Mouse (Mus musculus) kidney, adult 2 months (tissue): ENCODE data around the gene Dusp6. TPM values are rescaled to one million over a fixed set of nuclear protein-coding genes. Genes with fewer than 3 reads are reported as not detected.
"Not testable (repeated sequence)": the region's sequence is repeated elsewhere in the genome, so short reads cannot be mapped to it uniquely, and the experiment has no call there.

Experiments used
- DNase-seq: peaks from one replicate; pipeline ENCODE4 v3.0.0; 2021
- H3K27ac ChIP-seq: fragments of 200-500 bp; 2 replicates; pipeline ENCODE4 v1.5.1; 2012; ENCODE audit warnings: low read depth, low read length, control low read depth, inconsistent platforms; ENCODE audit not compliant: insufficient read depth
- H3K27me3 ChIP-seq: fragments of 200-500 bp; replicated peaks from 2 replicates; pipeline ENCODE4 v1.6.1; 2012; ENCODE audit warnings: mild to moderate bottlenecking, moderate library complexity, low read length, inconsistent platforms; ENCODE audit not compliant: control insufficient read depth, insufficient read depth
- H3K36me3 ChIP-seq: fragments of 200-500 bp; 2 replicates; pipeline ENCODE4 v1.6.1; 2012; ENCODE audit warnings: mild to moderate bottlenecking, moderate library complexity, low read length, inconsistent platforms; ENCODE audit not compliant: control insufficient read depth, insufficient read depth
- H3K4me1 ChIP-seq: fragments of 200-500 bp; 2 replicates; pipeline ENCODE4 v1.6.1; 2011; ENCODE audit warnings: low read length; ENCODE audit not compliant: control insufficient read depth, insufficient read depth
- H3K4me3 ChIP-seq: fragments of 200-500 bp; 2 replicates; pipeline ENCODE4 v1.5.1; 2011; ENCODE audit warnings: mild to moderate bottlenecking, low read depth, low read length, control low read depth; ENCODE audit not compliant: insufficient read depth
- CTCF ChIP-seq: fragments of 200-500 bp; conservative IDR thresholded peaks from 2 replicates; pipeline ENCODE4 v1.5.1; 2011; ENCODE audit warnings: low read depth, mild to moderate bottlenecking, control low read depth, low read length, moderate library complexity, mixed read lengths; ENCODE audit not compliant: insufficient read depth, insufficient read length
- POLR2A ChIP-seq: fragments of 200-500 bp; IDR thresholded peaks from one replicate; pipeline ENCODE4 v1.6.1; 2011; ENCODE audit warnings: low read depth, low read length, control low read depth
- WGBS: fragments of 180-500 bp; shearing (Covaris S2); methylation state at CpG from one replicate; pipeline ENCODE4 v1.1.7; 2018; 5-methylcytosine and 5-hydroxymethylcytosine counted together
- polyA plus RNA-seq: library from polyadenylated mRNA; depleted of rRNA; stranded (reverse); fragments of >200 nt; gene quantifications from 2 replicates; pipeline ENCODE4 v1.2.3, GENCODE M21; 2012; rRNA removed

Dusp6 gene
- polyA plus RNA-seq: 46.6 and 50.5 TPM in 2 replicates

GRCm38 (mm10) chr10:99262867-99263379 lies at the start of gene Dusp6:
Gene Dusp6, plus strand, starts transcription at chr10:99263231.
- Histone ChIP-seq H3K27ac (peak within 1 kb of the TSS; percentile 92), H3K4me1 (peaks cover 13% of the 10 kb centered on the region), H3K4me3 (peak within 1 kb of the TSS; percentile 89), H3K27me3 (no peaks in the 10 kb centered on the region), H3K36me3 (peaks cover 4% of the 10 kb centered on the region; the same call in 1 of the 2 replicates)
- WGBS: under 1% methylated on average over 29 of the region's 29 CpGs
- peak; percentile 99 for TF ChIP-seq POLR2A
- 0 out of 2 replicates have a peak, but pooled peaks have one; percentile 0 for TF ChIP-seq CTCF
- DNase-seq: peak; percentile 99

GRCm38 (mm10) chr10:99214421-99215299 lies 48.4 kb upstream of the Dusp6 start:
- Histone ChIP-seq H3K4me3 (no peak overlapping the region), H3K36me3 (no peaks in the 10 kb centered on the region), H3K4me1 (peaks cover under 1% of the 10 kb centered on the region; the same call in 1 of the 2 replicates), H3K27me3 (no peaks in the 10 kb centered on the region), H3K27ac (no peak overlapping the region)
- DNase-seq: no peak
- 68% methylated on average over 15 of the region's 15 CpGs for WGBS
- no peak for TF ChIP-seq POLR2A
- TF ChIP-seq CTCF: no peak

- not testable (repeated sequence) for H3K4me3 ChIP-seq, H3K27ac ChIP-seq, H3K36me3 ChIP-seq, H3K27me3 ChIP-seq, DNase-seq, H3K4me1 ChIP-seq
- WGBS: 95% methylated on average over 15 of the region's 15 CpGs
These were observed 46.5 kb upstream of the Dusp6 start for GRCm38 (mm10) chr10:99216570-99216969.

- no peak overlapping the region for H3K4me3 ChIP-seq
- WGBS: 77% methylated on average over 8 of the region's 8 CpGs
- DNase-seq: no peak
- no peaks in the 10 kb centered on the region for H3K36me3 ChIP-seq
- H3K27ac ChIP-seq: no peak overlapping the region
- TF ChIP-seq POLR2A (no peak), CTCF (no peak)
- H3K27me3 ChIP-seq: no peaks in the 10 kb centered on the region
- H3K4me1 ChIP-seq: peaks cover 11% of the 10 kb centered on the region; the same call in 1 of the 2 replicates
These were observed 41.5 kb upstream of the Dusp6 start for GRCm38 (mm10) chr10:99221540-99221939.

GRCm38 (mm10) chr10:99222726-99223125 lies 40.3 kb upstream of the Dusp6 start:
- H3K27ac ChIP-seq: peak overlapping the region; percentile 92
- WGBS: 38% methylated on average over 5 of the region's 5 CpGs
- TF ChIP-seq CTCF (no peak), POLR2A (no peak)
- peaks cover 11% of the 10 kb centered on the region; the same call in 1 of the 2 replicates for H3K4me1 ChIP-seq
- H3K4me3 ChIP-seq: no peak overlapping the region
- peak; percentile 84 for DNase-seq
- H3K27me3 ChIP-seq: no peaks in the 10 kb centered on the region
- no peaks in the 10 kb centered on the region for H3K36me3 ChIP-seq

GRCm38 (mm10) chr10:99224218-99224617 lies 38.8 kb upstream of the Dusp6 start:
- no peak overlapping the region for H3K27ac ChIP-seq
- H3K4me1 ChIP-seq: peaks cover 26% of the 10 kb centered on the region
- peak; percentile 85 for DNase-seq
- no peaks in the 10 kb centered on the region for H3K36me3 ChIP-seq
- TF ChIP-seq POLR2A (no peak), CTCF (no peak)
- H3K4me3 ChIP-seq: no peak overlapping the region
- 61% methylated on average over 3 of the region's 3 CpGs for WGBS
- H3K27me3 ChIP-seq: no peaks in the 10 kb centered on the region

- Histone ChIP-seq H3K4me1 (peaks cover 29% of the 10 kb centered on the region), H3K4me3 (no peak overlapping the region), H3K27ac (no peak overlapping the region), H3K27me3 (no peaks in the 10 kb centered on the region), H3K36me3 (no peaks in the 10 kb centered on the region)
- TF ChIP-seq CTCF (no peak), POLR2A (no peak)
- WGBS: 84% methylated on average over 5 of the region's 5 CpGs
- DNase-seq: no peak
These were observed 36.2 kb upstream of the Dusp6 start for GRCm38 (mm10) chr10:99226782-99227181.
